Mouse (Mus musculus) right cerebral cortex, postnatal 14 days (tissue): ENCODE measurements around the gene Ttc25.
"Not testable (repeated sequence)": the region's sequence is repeated elsewhere in the genome, so short reads cannot be mapped to it uniquely, and the experiment has no call there.

Source experiments
- DNase-seq: peaks from one replicate; pipeline ENCODE4 v3.0.0; 2022

Ttc25 gene

GRCm38 (mm10) chr11:100533871-100534270, 11.5 kb upstream of the Ttc25 start:
- DNase-seq, result no peak

GRCm38 (mm10) chr11:100534411-100534810, 11.0 kb upstream of the Ttc25 start:
- DNase-seq, result not testable (repeated sequence)

GRCm38 (mm10) chr11:100534821-100535220, 10.6 kb upstream of the Ttc25 start:
- DNase-seq, result not testable (repeated sequence)

GRCm38 (mm10) chr11:100535996-100536395, 9.4 kb upstream of the Ttc25 start:
- DNase-seq, result no peak

- DNase-seq, result no peak
Measured at GRCm38 (mm10) chr11:100536466-100536865, 8.9 kb upstream of the Ttc25 start.

GRCm38 (mm10) chr11:100540966-100541365, 4.4 kb upstream of the Ttc25 start:
- DNase-seq, result no peak

- no peak for DNase-seq
Measured at GRCm38 (mm10) chr11:100541577-100541976, 3.8 kb upstream of the Ttc25 start.

GRCm38 (mm10) chr11:100545746-100546085, 309 bp downstream of the Ttc25 start:
- DNase-seq, result no peak

GRCm38 (mm10) chr11:100546955-100547354, 1.5 kb downstream of the Ttc25 start:
- no peak for DNase-seq

- no peak for DNase-seq
Measured at GRCm38 (mm10) chr11:100548141-100548540, 2.7 kb downstream of the Ttc25 start.

- no peak for DNase-seq
Measured at GRCm38 (mm10) chr11:100549466-100549865, 4.1 kb downstream of the Ttc25 start.

GRCm38 (mm10) chr11:100550101-100550500, 4.7 kb downstream of the Ttc25 start:
- no peak for DNase-seq

- DNase-seq, result no peak
Measured at GRCm38 (mm10) chr11:100552842-100553241, 7.4 kb downstream of the Ttc25 start.

GRCm38 (mm10) chr11:100555583-100555982, 10.2 kb downstream of the Ttc25 start:
- peak; percentile 58 for DNase-seq

- no peak for DNase-seq
Measured at GRCm38 (mm10) chr11:100557563-100557962, 12.2 kb downstream of the Ttc25 start.

- no peak for DNase-seq
Measured at GRCm38 (mm10) chr11:100559476-100559875, 14.1 kb downstream of the Ttc25 start.

GRCm38 (mm10) chr11:100561748-100562147, 16.3 kb downstream of the Ttc25 start:
- no peak for DNase-seq

GRCm38 (mm10) chr11:100564297-100564696, 18.9 kb downstream of the Ttc25 start:
- peak; percentile 64 for DNase-seq

GRCm38 (mm10) chr11:100564703-100565102, 19.3 kb downstream of the Ttc25 start:
- DNase-seq, result no peak

GRCm38 (mm10) chr11:100567229-100567628, 21.8 kb downstream of the Ttc25 start:
- no peak for DNase-seq

GRCm38 (mm10) chr11:100567815-100568245, 22.4 kb downstream of the Ttc25 start:
- no peak for DNase-seq

GRCm38 (mm10) chr11:100568692-100569091, 23.3 kb downstream of the Ttc25 start:
- DNase-seq, result no peak

- DNase-seq, result no peak
Measured at GRCm38 (mm10) chr11:100569789-100570188, 24.4 kb downstream of the Ttc25 start.

GRCm38 (mm10) chr11:100570430-100571201, 25.2 kb downstream of the Ttc25 start:
- peak; percentile 69 for DNase-seq

GRCm38 (mm10) chr11:100571202-100571567, 25.8 kb downstream of the Ttc25 start:
- DNase-seq, result no peak
